Mouse (Mus musculus) heart, embryonic 16.5 days (tissue): ENCODE data around the gene Gpsm1. TPM values are rescaled to one million over a fixed set of nuclear protein-coding genes. Genes with fewer than 3 reads are reported as not detected.

Experiments used
- polyA plus RNA-seq: library from polyadenylated mRNA; unstranded; fragments of >200 nt; fragmentation: Nextera tagmentation; extraction: Ambion mirVana; gene quantifications from 2 replicates; pipeline ENCODE4 v1.2.1, GENCODE M21; 2015

Gene Gpsm1
- polyA plus RNA-seq, 1 experiment from 2014 or later = 104 TPM

Other genes with a start within 250 kb of the Gpsm1 start
- 6.9 and 8.0 TPM in 2 replicates for gene Nacc2, start 192.3 kb upstream of the Gpsm1 start, polyA plus RNA-seq
- gene Lhx3, start 107.2 kb upstream of the Gpsm1 start, polyA plus RNA-seq = not detected in 2 replicates
- 11.8 and 13.0 TPM in 2 replicates for gene Qsox2, start 78.0 kb upstream of the Gpsm1 start, polyA plus RNA-seq
- gene Ccdc187, start 21.0 kb upstream of the Gpsm1 start, polyA plus RNA-seq = 0.10 and 0.13 TPM in 2 replicates
- 23.1 and 24.9 TPM in 2 replicates for gene Dnlz, start 36.6 kb downstream of the Gpsm1 start, polyA plus RNA-seq
- gene Card9, start 45.4 kb downstream of the Gpsm1 start, polyA plus RNA-seq = 1.0 and 1.2 TPM in 2 replicates
- 14.8 and 18.5 TPM in 2 replicates for gene Snapc4, start 65.1 kb downstream of the Gpsm1 start, polyA plus RNA-seq
- 81.4 and 86.0 TPM in 2 replicates for gene Entr1, start 73.8 kb downstream of the Gpsm1 start, polyA plus RNA-seq
- 118 and 119 TPM in 2 replicates for gene Pmpca, start 73.8 kb downstream of the Gpsm1 start, polyA plus RNA-seq
- 15.0 and 15.3 TPM in 2 replicates for gene Inpp5e, start 93.7 kb downstream of the Gpsm1 start, polyA plus RNA-seq
- gene Sec16a, start 129.7 kb downstream of the Gpsm1 start, polyA plus RNA-seq = 14.5 and 14.8 TPM in 2 replicates
- 17.9 and 21.8 TPM in 2 replicates for gene Notch1, start 201.1 kb downstream of the Gpsm1 start, polyA plus RNA-seq